Mouse (Mus musculus): Measurements from ENCODE around the gene Dnhd1.

GRCm38 (mm10) chr7:105641936-105642335, 8.7 kb upstream of the Dnhd1 start:
- TF ChIP-seq POLR2A (IDR thresholded peaks at IDR 0.05; ENCODE audit: insufficient read depth, low read depth, low read length) (no peak), CTCF (IDR thresholded peaks at IDR 0.05; ENCODE audit: insufficient read depth, low read depth, low read length) (no peak)
